Mouse (Mus musculus) hindbrain, embryonic 16.5 days (tissue): ENCODE measurements around the gene Sccpdh. TPM values are rescaled to one million over a fixed set of nuclear protein-coding genes. Genes with fewer than 3 reads are reported as not detected.

Source experiments
- ATAC-seq: fragments of 200-750 bp; cut with Nextera tagmentation; 2 replicates; pipeline ENCODE4 v1.8.0; 2017; ENCODE audit warnings: moderate TSS enrichment, moderate library complexity
- H3K27ac ChIP-seq: fragments of 300-500 bp; sonication (generic); 2 replicates; pipeline ENCODE4 v1.5.1; 2014; ENCODE audit warnings: low read depth, mild to moderate bottlenecking, control low read depth, low read length, moderate library complexity
- H3K27me3 ChIP-seq: fragments of 300-500 bp; sonication (generic); replicated peaks from 2 replicates; pipeline ENCODE4 v1.6.1; 2014; ENCODE audit warnings: low read length; ENCODE audit not compliant: control insufficient read depth, insufficient read depth
- H3K36me3 ChIP-seq: fragments of 300-500 bp; sonication (generic); 2 replicates; pipeline ENCODE4 v1.6.1; 2014; ENCODE audit warnings: mild to moderate bottlenecking, low read length, moderate library complexity, mixed read lengths; ENCODE audit not compliant: control insufficient read depth, insufficient read depth
- H3K4me1 ChIP-seq: fragments of 300-500 bp; sonication (generic); 2 replicates; pipeline ENCODE4 v1.6.1; 2014; ENCODE audit warnings: low read depth, low read length; ENCODE audit not compliant: control insufficient read depth, insufficient read depth
- H3K4me2 ChIP-seq: fragments of 300-500 bp; sonication (generic); 2 replicates; pipeline ENCODE4 v1.6.1; 2014; ENCODE audit warnings: mild to moderate bottlenecking, low read length, control low read depth, moderate library complexity
- H3K4me3 ChIP-seq: fragments of 300-500 bp; sonication (generic); 2 replicates; pipeline ENCODE4 v1.5.1; 2014; ENCODE audit warnings: mild to moderate bottlenecking, low read length, control low read depth, moderate library complexity
- H3K9ac ChIP-seq: fragments of 300-500 bp; sonication (generic); 2 replicates; pipeline ENCODE4 v1.6.1; 2014; ENCODE audit warnings: low read depth, mild to moderate bottlenecking, control low read depth, low read length, moderate library complexity
- H3K9me3 ChIP-seq: fragments of 300-500 bp; sonication (generic); 2 replicates; pipeline ENCODE4 v1.6.1; 2014; ENCODE audit warnings: mild to moderate bottlenecking, low read length, moderate library complexity; ENCODE audit not compliant: control insufficient read depth
- WGBS: fragments of 180-500 bp; shearing (Covaris S2); extraction: QIAGEN DNeasy Blood & Tissue Kit; methylation state at CpG from one replicate; pipeline ENCODE4 v1.1.7; 2014; 5-methylcytosine and 5-hydroxymethylcytosine counted together
- polyA plus RNA-seq: library from polyadenylated mRNA; unstranded; fragments of >200 nt; fragmentation: Nextera tagmentation; extraction: Ambion mirVana; gene quantifications from 2 replicates; pipeline ENCODE4 v1.2.1, GENCODE M21; 2015

The Sccpdh gene
- polyA plus RNA-seq: 177 and 191 TPM in 2 replicates

DNA sequence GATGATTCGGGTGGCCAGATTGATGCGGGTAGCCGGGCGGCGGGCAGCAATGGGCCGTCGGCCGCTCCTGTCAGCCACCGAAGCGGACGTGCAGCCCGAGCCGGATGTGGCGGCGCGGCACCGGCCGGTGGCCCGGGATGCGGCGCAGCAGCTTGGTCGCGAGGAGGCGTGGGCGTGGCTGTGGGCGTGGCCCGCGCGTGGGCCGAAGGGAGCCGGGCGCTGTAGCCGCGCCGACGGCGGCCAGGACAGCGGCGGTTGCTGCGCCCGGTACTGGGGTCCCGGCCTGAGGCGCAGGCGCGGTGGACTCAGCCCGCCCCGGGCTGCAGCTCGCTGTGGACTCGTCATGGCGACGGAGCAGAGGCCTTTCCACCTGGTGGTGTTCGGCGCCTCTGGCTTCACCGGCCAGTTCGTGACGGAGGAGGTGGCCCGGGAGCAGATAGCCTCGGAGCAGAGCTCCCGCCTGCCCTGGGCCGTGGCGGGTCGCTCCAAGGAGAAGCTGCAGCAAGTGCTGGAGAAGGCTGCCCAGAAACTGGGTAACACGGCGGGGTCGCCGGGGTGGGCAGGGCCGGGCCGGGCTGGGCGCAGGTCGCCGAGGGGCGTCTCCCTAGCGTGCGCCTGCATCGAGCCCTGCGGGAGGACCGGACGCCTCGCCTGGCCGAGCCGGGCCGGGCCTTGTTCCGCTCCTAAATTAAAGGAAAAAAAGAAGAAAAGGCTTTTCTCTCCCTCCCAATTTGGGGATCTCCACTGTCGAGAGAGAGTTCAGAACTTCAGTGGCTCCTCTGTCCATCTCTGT is at the start of gene Sccpdh:
Gene Sccpdh, plus strand, starts transcription at position 198 of the 793 bp plus-strand sequence.
- Histone ChIP-seq H3K27ac (peak within 1 kb of the TSS; percentile 84), H3K27me3 (no peaks in the 10 kb centered on the region), H3K9me3 (no peaks in the 10 kb centered on the region), H3K9ac (peak within 1 kb of the TSS; percentile 83), H3K4me3 (peak within 1 kb of the TSS; percentile 84), H3K4me2 (peak within 1 kb of the TSS; percentile 74), H3K36me3 (peaks cover 8% of the 10 kb centered on the region; the same call in 1 of the 2 replicates), H3K4me1 (peaks cover 10% of the 10 kb centered on the region)
- ATAC-seq: peak; percentile 98
- under 1% methylated on average over 58 of the region's 84 CpGs for WGBS

- no peak overlapping the region for H3K4me2 ChIP-seq
- H3K27ac ChIP-seq: no peak overlapping the region
- no peaks in the 10 kb centered on the region for H3K9me3 ChIP-seq
- no peak for ATAC-seq
- no peaks in the 10 kb centered on the region for H3K4me1 ChIP-seq
- H3K36me3 ChIP-seq: 0 out of 2 replicates have a peak, but pooled peaks cover 10% of the 10 kb centered on the region
- H3K4me3 ChIP-seq: no peak overlapping the region
- H3K9ac ChIP-seq: no peak overlapping the region
- 96% methylated on average over 12 of the region's 12 CpGs for WGBS
- no peaks in the 10 kb centered on the region for H3K27me3 ChIP-seq
Observed at GRCm38 (mm10) chr1:179622665-179623064, 45.3 kb upstream of the Sccpdh start.

GRCm38 (mm10) chr1:179623657-179624056 is 44.4 kb upstream of the Sccpdh start:
- Histone ChIP-seq H3K9me3 (no peaks in the 10 kb centered on the region), H3K36me3 (0 out of 2 replicates have a peak, but pooled peaks cover 10% of the 10 kb centered on the region), H3K4me1 (no peaks in the 10 kb centered on the region), H3K9ac (no peak overlapping the region), H3K4me3 (no peak overlapping the region), H3K4me2 (no peak overlapping the region), H3K27ac (no peak overlapping the region), H3K27me3 (no peaks in the 10 kb centered on the region)
- no peak for ATAC-seq
- 65% methylated on average over 4 of the region's 4 CpGs for WGBS

DNA sequence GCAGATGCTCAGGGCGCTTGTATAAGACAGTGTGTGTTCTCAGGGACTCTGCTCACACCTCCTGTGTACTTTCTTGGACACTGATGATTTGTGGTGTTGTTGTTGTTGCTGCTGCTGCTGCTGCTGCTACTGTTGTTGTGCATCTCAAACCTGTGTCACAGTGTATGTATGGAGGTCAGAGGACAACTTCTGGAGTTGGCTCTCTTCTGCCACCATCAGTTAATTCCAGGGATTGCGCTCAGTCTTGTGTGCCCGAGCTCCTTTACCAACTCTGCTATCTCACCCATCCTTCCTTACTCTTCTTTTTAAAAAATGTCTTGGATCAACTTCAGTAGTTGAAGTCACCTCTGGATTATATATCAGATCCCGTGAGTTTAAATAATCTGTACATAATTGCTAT is 43.7 kb upstream of the Sccpdh start:
- no peaks in the 10 kb centered on the region for H3K27me3 ChIP-seq
- H3K36me3 ChIP-seq: 0 out of 2 replicates have a peak, but pooled peaks cover 10% of the 10 kb centered on the region
- no peak overlapping the region for H3K4me2 ChIP-seq
- no peak overlapping the region for H3K9ac ChIP-seq
- 75% methylated on average over 4 of the region's 4 CpGs for WGBS
- no peak overlapping the region for H3K27ac ChIP-seq
- no peaks in the 10 kb centered on the region for H3K9me3 ChIP-seq
- no peak overlapping the region for H3K4me3 ChIP-seq
- no peaks in the 10 kb centered on the region for H3K4me1 ChIP-seq
- ATAC-seq: no peak

DNA sequence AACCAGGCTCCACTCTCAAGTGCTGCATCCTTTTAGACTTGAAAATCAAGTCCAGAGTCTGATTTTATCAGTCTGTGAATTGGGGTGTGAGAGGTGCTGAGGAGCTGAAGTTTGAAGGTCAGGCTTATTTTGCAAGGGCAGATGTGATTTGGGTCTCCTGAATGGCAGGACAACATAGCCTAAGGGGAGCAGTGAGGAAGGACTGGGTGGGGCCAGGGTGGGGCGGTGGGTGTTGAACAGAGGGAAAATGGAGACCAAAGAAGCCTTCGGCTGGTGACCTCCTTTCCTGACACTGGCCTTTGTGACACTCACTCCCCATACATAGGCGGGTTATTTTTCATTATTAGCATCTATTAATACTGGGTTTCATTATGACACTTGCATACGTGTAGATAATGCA is 40.2 kb upstream of the Sccpdh start:
- Histone ChIP-seq H3K4me2 (no peak overlapping the region), H3K4me3 (no peak overlapping the region), H3K9ac (no peak overlapping the region), H3K4me1 (no peaks in the 10 kb centered on the region), H3K27me3 (no peaks in the 10 kb centered on the region), H3K36me3 (0 out of 2 replicates have a peak, but pooled peaks cover 10% of the 10 kb centered on the region), H3K9me3 (no peaks in the 10 kb centered on the region), H3K27ac (no peak overlapping the region)
- WGBS: 77% methylated on average over 4 of the region's 4 CpGs
- ATAC-seq: no peak

GRCm38 (mm10) chr1:179628438-179629106 is 39.4 kb upstream of the Sccpdh start:
- Histone ChIP-seq H3K4me2 (no peak overlapping the region), H3K4me1 (no peaks in the 10 kb centered on the region), H3K4me3 (no peak overlapping the region), H3K9ac (no peak overlapping the region), H3K27me3 (no peaks in the 10 kb centered on the region), H3K27ac (no peak overlapping the region), H3K36me3 (0 out of 2 replicates have a peak, but pooled peaks cover 8% of the 10 kb centered on the region), H3K9me3 (no peaks in the 10 kb centered on the region)
- WGBS: 70% methylated on average over 8 of the region's 8 CpGs
- ATAC-seq: no peak

DNA sequence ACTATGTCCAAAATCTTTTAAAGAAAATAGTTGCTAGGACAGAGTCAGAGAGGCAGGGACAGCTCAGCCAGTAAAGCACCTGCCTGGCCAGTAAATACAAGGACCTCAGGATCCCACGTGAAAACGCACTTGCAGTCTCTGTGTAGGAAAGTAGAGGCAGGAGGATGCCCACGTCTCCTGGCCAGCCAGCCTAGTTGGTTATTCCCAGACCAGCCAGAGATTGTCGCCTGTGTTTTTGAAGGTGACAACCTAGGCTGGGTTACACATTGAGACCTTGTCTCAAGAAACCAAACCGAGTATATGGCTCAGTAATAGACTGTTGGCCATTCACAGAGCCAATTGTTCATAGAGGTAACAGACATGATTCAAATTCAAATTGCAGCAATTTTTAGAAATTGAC is 38.7 kb upstream of the Sccpdh start:
- H3K4me3 ChIP-seq: no peak overlapping the region
- no peaks in the 10 kb centered on the region for H3K9me3 ChIP-seq
- 85% methylated on average over 5 of the region's 5 CpGs for WGBS
- no peaks in the 10 kb centered on the region for H3K4me1 ChIP-seq
- H3K9ac ChIP-seq: no peak overlapping the region
- no peak overlapping the region for H3K4me2 ChIP-seq
- 0 out of 2 replicates have a peak, but pooled peaks cover 8% of the 10 kb centered on the region for H3K36me3 ChIP-seq
- H3K27ac ChIP-seq: no peak overlapping the region
- ATAC-seq: no peak
- H3K27me3 ChIP-seq: no peaks in the 10 kb centered on the region

DNA sequence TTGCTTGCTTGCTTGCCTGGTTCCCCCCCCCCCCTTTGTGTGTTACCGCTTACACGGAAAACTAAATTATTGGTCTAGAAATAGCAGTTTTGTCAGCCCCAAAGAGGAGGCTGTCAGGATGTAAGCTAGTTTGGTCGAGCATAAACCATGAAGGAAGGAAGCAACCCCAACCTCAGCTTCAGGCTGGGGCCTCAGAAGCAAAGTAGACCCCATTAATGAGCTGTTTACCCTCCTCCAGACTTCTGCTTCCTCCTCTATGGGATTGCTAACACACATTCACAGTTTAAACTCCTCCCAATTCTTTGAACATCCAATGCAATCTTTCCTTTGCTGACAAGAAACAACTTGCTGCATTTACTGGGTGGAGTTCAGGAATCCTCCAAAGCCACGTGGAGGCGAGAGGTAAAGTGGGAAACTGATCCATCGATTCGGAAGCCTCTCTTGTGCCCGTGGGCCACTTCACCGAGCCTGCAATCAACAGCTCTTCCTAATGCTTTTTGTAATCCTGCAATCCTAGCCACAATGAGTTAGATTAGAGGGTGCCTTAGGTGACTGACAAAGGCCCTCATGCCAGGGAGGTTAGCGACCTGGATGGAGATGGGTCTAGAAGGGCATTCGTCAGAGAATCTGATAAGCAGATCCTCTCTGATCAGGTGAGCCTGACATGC is 35.1 kb upstream of the Sccpdh start:
- Histone ChIP-seq H3K4me2 (no peak overlapping the region), H3K9me3 (no peaks in the 10 kb centered on the region), H3K36me3 (no peaks in the 10 kb centered on the region), H3K4me3 (no peak overlapping the region), H3K9ac (no peak overlapping the region), H3K4me1 (no peaks in the 10 kb centered on the region), H3K27ac (no peak overlapping the region), H3K27me3 (no peaks in the 10 kb centered on the region)
- ATAC-seq: no peak
- 86% methylated on average over 11 of the region's 11 CpGs for WGBS

DNA sequence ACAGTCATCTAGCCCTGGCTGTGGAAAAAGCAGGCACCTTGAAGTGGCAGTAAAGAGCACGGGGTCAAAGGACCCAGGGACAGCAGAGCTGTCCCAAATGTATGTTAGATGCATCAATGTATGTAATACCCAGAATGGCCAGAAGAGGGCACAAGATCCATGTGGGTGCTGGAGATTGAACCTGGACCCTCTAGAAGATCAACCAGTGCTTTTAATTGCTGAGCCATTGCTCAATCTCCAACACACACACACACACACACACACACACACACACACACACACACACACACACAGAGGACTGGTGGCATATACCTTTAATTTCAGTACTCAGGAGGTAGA is 34.6 kb upstream of the Sccpdh start:
- no peaks in the 10 kb centered on the region for H3K27me3 ChIP-seq
- ATAC-seq: no peak
- WGBS: 17% methylated on average over 1 of the region's 1 CpGs
- H3K36me3 ChIP-seq: no peaks in the 10 kb centered on the region
- no peak overlapping the region for H3K4me2 ChIP-seq
- H3K4me3 ChIP-seq: no peak overlapping the region
- H3K9ac ChIP-seq: no peak overlapping the region
- H3K4me1 ChIP-seq: no peaks in the 10 kb centered on the region
- no peak overlapping the region for H3K27ac ChIP-seq
- H3K9me3 ChIP-seq: no peaks in the 10 kb centered on the region
